Mouse (Mus musculus): ENCODE results near the gene Mypn. TPM values are rescaled to one million over a fixed set of nuclear protein-coding genes. Genes with fewer than 3 reads are reported as not detected.

Gene Mypn
- polyA plus RNA-seq, 1 experiment from 2014 or later, result 0.26 TPM

DNA sequence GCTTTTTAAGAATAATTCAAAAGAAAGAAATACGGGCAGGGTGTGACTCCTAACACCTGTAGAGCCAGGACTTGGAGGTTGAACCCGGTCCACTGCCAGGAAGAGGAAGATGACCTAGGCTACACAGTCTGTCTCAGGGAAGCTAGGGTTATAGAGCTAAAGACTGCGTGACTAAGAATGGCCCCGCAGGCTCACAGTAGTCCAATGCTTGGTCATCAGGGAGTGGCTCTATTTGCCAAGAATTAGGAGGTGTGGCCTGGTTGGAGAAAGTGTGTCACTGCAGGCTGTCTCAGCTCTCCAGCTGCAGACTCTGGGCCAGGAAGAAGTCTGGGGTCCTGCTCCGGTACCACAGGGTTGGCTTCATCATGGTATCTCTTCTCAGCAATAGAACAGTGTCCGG lies 32.9 kb upstream of the Mypn start:
- Histone ChIP-seq H3K4me1 (no peaks in the 10 kb centered on the region), H3K36me3 (no peaks in the 10 kb centered on the region), H3K9me3 (replicated peaks) (no peaks in the 10 kb centered on the region), H3K4me2 (no peak overlapping the region), H3K9ac (no peak overlapping the region), H3K27ac (no peak overlapping the region), H3K27me3 (no peaks in the 10 kb centered on the region), H3K4me3 (replicated peaks) (no peak overlapping the region)
- no peak for ATAC-seq (replicated peaks; ENCODE audit: low FRiP score)
- 96% methylated on average over 6 of the region's 6 CpGs for WGBS

DNA sequence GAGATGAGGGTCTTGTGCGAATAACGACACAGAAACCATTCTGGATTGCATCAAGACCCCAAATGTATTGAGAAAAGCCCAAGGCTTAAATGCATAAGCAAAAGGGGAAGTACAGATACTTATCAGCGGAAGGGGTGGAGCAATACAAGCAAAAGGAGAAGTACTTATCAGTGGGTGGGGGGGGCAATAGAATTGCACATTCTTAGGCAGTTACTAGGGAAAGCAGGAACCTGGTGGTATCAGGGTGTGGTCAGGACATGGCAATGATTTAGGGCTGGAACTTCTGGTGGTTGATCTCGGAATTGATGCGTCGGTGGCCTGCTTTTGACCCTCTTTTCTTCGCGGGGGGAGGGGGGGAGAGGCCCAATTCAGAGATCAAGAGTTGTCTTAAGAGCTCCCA lies 32.1 kb upstream of the Mypn start:
- no peak for ATAC-seq (replicated peaks; ENCODE audit: low FRiP score)
- no peak overlapping the region for H3K4me3 ChIP-seq (replicated peaks)
- H3K9me3 ChIP-seq (replicated peaks), result no peaks in the 10 kb centered on the region
- no peak overlapping the region for H3K27ac ChIP-seq
- H3K4me1 ChIP-seq, result no peaks in the 10 kb centered on the region
- no peak overlapping the region for H3K9ac ChIP-seq
- no peaks in the 10 kb centered on the region for H3K36me3 ChIP-seq
- H3K27me3 ChIP-seq, result no peaks in the 10 kb centered on the region
- 70% methylated on average over 8 of the region's 8 CpGs for whole genome bisulfite sequencing
- no peak overlapping the region for H3K4me2 ChIP-seq

DNA sequence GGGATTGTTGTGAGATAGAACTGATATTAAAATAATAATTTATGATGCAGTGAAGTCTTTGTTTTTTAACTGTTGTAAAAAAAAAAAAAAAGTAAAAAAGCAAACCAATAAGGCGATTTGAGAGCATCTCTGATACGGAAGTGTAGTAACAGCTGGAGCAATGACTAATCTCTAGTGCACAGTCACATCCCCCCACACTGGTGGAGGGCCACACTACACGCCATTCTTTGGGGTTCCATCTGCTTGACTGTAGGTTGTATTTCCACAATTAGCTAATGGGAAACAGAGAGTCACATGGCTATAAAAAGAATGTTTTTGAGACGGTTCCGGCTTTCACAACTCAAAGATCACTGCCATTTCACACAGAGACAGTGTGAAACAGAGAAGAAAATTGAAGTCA lies 30.4 kb upstream of the Mypn start:
- H3K9ac ChIP-seq, result no peak overlapping the region
- H3K9me3 ChIP-seq (replicated peaks), result no peaks in the 10 kb centered on the region
- H3K4me3 ChIP-seq (replicated peaks), result no peak overlapping the region
- no peak overlapping the region for H3K4me2 ChIP-seq
- H3K4me1 ChIP-seq, result no peaks in the 10 kb centered on the region
- WGBS, result 86% methylated on average over 5 of the region's 5 CpGs
- H3K27ac ChIP-seq, result no peak overlapping the region
- no peaks in the 10 kb centered on the region for H3K27me3 ChIP-seq
- ATAC-seq (replicated peaks; ENCODE audit: low FRiP score), result no peak
- H3K36me3 ChIP-seq, result no peaks in the 10 kb centered on the region

DNA sequence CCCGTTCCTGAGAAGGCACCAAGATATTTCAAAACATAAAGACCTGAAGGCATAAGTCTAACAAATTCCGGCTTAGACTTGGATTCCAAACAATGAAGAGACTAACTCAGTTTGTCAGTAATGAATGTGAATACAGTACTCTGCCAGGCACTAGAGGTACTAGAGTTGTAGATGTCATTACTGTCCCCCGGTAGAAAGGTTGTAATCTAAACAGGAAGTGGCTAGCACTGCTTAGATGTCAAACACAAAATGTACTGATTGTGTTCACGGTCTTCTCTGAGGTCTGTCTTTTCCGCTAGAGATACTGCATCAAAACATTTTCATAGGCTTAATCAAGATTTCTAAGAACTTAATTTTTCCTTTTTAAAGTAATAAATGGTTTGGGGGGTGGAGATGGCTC lies 27.9 kb upstream of the Mypn start:
- Histone ChIP-seq H3K9me3 (replicated peaks) (no peaks in the 10 kb centered on the region), H3K36me3 (no peaks in the 10 kb centered on the region), H3K9ac (no peak overlapping the region), H3K4me3 (replicated peaks) (no peak overlapping the region), H3K4me1 (no peaks in the 10 kb centered on the region), H3K4me2 (no peak overlapping the region), H3K27ac (no peak overlapping the region), H3K27me3 (no peaks in the 10 kb centered on the region)
- no peak for ATAC-seq (replicated peaks; ENCODE audit: low FRiP score)
- 69% methylated on average over 5 of the region's 5 CpGs for WGBS

DNA sequence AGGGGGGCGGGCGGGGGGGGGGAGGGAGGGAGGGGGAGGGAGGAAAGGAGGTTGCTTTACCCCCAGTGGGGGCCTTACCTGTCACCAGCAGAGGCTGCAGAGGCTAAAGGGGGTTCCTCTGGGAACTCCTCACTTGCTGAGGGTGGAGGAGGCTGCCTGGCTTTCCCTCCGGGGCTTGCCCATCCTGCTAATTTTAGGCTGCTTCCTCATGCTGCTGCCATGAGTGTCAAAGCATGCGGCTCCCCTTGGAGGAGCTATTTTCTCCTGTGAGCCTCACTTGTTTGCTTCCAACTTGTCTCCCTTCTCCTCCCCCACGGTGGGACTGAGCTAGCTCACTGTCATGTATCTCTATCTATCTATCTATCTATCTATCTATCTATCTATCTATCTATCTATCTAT lies 27.1 kb upstream of the Mypn start:
- WGBS, result 40% methylated on average over 3 of the region's 5 CpGs
- H3K27me3 ChIP-seq, result no peaks in the 10 kb centered on the region
- no peak overlapping the region for H3K4me2 ChIP-seq
- no peaks in the 10 kb centered on the region for H3K9me3 ChIP-seq (replicated peaks)
- H3K4me1 ChIP-seq, result no peaks in the 10 kb centered on the region
- H3K36me3 ChIP-seq, result no peaks in the 10 kb centered on the region
- ATAC-seq (replicated peaks; ENCODE audit: low FRiP score), result no peak
- no peak overlapping the region for H3K4me3 ChIP-seq (replicated peaks)
- H3K9ac ChIP-seq, result no peak overlapping the region
- H3K27ac ChIP-seq, result no peak overlapping the region

DNA sequence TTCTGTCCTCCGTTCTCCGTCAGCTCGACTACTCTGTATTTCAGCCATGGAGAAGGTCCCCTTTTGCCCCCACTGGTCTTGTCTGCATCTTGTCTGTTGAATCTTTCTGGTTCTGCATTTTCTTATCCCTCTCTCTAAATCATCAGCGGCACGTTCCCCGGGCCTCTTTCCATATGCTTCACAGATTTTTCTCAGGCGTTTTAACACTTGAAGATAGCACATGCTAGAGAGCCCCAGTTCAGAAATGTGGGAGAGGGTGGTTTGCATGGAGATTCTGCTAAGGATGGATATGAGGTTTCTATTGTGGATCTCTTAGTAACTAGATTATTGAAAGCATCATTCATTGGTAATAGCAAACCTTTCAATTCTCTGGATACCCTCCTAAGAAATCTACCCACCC lies 26.5 kb upstream of the Mypn start:
- no peaks in the 10 kb centered on the region for H3K36me3 ChIP-seq
- no peaks in the 10 kb centered on the region for H3K9me3 ChIP-seq (replicated peaks)
- H3K4me1 ChIP-seq, result no peaks in the 10 kb centered on the region
- WGBS, result 85% methylated on average over 7 of the region's 7 CpGs
- H3K4me3 ChIP-seq (replicated peaks), result no peak overlapping the region
- no peak overlapping the region for H3K4me2 ChIP-seq
- no peak for ATAC-seq (replicated peaks; ENCODE audit: low FRiP score)
- H3K27me3 ChIP-seq, result no peaks in the 10 kb centered on the region
- H3K27ac ChIP-seq, result no peak overlapping the region
- H3K9ac ChIP-seq, result no peak overlapping the region

DNA sequence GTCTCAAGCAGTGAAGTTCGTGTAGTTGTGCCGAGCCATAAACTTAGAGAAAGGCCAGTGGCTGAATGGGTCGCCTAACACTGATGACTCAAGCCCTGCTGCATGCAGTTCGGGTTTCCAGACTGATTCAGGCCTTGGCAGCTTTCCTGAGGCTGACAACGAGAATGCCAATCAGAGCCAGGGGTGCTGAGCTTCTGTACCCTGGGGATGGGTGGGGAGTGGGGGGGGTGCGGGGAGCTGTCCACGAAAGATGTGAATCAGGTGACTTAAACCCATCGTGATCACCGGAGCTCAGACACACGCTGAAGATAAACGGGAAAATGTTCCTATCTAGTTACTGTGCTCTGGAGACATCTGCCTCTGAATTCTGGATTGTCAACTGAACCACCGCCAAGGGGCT lies 20.6 kb upstream of the Mypn start:
- no peak overlapping the region for H3K27ac ChIP-seq
- no peaks in the 10 kb centered on the region for H3K27me3 ChIP-seq
- H3K36me3 ChIP-seq, result no peaks in the 10 kb centered on the region
- no peaks in the 10 kb centered on the region for H3K4me1 ChIP-seq
- no peak for ATAC-seq (replicated peaks; ENCODE audit: low FRiP score)
- H3K9ac ChIP-seq, result no peak overlapping the region
- H3K4me3 ChIP-seq (replicated peaks), result no peak overlapping the region
- no peaks in the 10 kb centered on the region for H3K9me3 ChIP-seq (replicated peaks)
- H3K4me2 ChIP-seq, result no peak overlapping the region
- 63% methylated on average over 12 of the region's 12 CpGs for WGBS

DNA sequence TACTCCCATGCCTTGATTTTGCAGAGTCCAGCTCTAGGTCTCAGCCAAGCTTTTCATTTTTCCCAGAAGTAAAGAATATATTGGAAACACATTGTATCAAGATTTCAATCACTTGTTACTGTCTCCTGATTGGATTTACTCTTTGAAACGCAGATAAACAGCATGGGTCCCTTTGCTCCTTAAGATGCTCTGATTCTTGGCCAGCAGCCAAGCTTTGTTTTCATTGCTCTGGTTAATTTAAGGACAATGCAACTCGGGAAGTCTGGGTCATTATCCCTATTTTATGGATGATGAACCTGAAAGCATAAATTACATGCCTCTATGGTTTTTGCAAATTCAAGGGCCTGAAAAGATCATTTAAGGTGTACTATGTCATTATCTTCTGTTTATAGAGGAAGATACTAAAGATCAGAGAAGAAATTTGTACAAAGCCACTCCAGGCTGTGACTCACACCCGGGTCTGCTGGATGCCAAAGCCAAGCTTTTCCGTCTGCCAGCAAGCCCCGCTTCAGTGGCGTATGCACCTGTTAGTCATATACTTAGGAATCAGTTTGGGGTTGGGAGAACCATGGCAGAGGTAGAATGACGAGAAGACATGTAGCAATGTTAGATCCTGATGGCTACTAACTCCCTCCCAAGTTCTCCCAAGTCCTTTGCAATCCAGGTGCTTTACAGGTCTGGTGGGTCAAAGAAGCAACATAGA lies 17.5 kb upstream of the Mypn start:
- 67% methylated on average over 7 of the region's 7 CpGs for WGBS
- Histone ChIP-seq H3K27ac (no peak overlapping the region), H3K4me1 (no peaks in the 10 kb centered on the region), H3K9ac (no peak overlapping the region), H3K27me3 (no peaks in the 10 kb centered on the region), H3K9me3 (replicated peaks) (no peaks in the 10 kb centered on the region), H3K4me3 (replicated peaks) (no peak overlapping the region), H3K36me3 (no peaks in the 10 kb centered on the region), H3K4me2 (no peak overlapping the region)
- no peak for ATAC-seq (replicated peaks; ENCODE audit: low FRiP score)

DNA sequence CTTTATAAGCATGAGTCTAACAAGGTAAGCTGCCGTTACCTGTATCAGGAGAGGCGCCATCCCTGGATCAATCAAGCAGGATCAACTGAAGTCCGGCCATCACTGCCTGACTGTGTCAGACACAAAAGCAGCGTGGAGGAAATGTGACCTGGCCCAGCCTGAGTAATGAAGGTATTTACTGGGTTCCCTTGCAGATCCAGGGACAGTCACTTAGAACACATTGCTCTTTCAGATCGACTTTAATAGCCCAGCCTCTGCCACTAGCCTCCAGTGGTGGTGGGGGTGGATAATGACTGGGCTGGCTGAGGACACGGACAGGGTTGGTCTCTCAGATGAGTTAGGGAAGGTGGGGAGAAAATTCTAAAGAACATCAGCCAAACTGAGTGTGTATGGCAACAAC lies 5.1 kb upstream of the Mypn start:
- Histone ChIP-seq H3K27ac (no peak overlapping the region), H3K4me3 (replicated peaks) (no peak overlapping the region), H3K9ac (no peak overlapping the region), H3K27me3 (no peaks in the 10 kb centered on the region), H3K4me2 (no peak overlapping the region), H3K36me3 (no peaks in the 10 kb centered on the region), H3K9me3 (replicated peaks) (no peaks in the 10 kb centered on the region), H3K4me1 (no peaks in the 10 kb centered on the region)
- no peak for ATAC-seq (replicated peaks; ENCODE audit: low FRiP score)
- WGBS, result 54% methylated on average over 6 of the region's 6 CpGs

DNA sequence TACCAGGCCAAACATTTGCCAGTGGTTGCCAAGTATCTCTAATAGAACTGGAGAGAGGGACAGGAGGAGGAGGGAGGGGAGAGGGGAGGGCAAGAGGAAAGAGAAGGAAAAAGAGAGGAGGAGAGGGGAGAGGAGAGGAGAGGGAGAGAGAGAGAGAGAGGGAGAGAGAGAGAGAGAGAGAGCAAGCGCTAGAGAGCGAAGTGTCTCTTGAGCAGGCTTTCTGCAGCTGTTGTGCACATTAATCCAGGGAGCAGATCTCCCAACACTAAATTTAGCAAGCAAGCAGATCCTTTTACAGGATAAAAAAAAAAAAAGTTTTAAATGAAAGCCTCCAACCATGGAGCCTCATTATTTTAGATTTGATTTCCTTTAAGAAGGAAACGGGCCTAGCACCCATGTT lies 750 bp downstream of the Mypn start:
- H3K27ac ChIP-seq, result no peak overlapping the region
- H3K4me3 ChIP-seq (replicated peaks), result no peak overlapping the region
- ATAC-seq (replicated peaks; ENCODE audit: low FRiP score), result no peak
- no peak overlapping the region for H3K4me2 ChIP-seq
- H3K4me1 ChIP-seq, result no peaks in the 10 kb centered on the region
- H3K27me3 ChIP-seq, result no peaks in the 10 kb centered on the region
- WGBS, result 71% methylated on average over 3 of the region's 3 CpGs
- H3K9me3 ChIP-seq (replicated peaks), result no peaks in the 10 kb centered on the region
- no peaks in the 10 kb centered on the region for H3K36me3 ChIP-seq
- H3K9ac ChIP-seq, result no peak overlapping the region

DNA sequence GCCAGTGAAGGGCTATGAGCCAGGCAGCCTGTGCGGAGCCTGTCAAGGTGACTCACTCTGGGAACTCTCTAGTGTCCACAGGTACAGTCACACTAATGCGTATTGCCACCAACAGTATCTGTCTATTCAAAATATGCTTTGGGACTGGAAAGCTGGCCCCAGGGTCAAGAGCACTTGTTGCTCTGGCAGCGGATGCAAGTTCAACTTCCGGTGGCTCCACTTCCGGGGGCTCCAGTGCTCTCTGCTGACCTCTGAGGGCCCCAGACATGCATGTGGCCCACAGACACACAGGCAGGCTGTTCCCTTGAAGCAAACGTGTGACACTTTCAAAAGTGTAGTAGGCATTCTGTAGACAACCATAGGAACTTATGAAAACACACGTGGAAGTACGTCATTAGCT lies 2.2 kb downstream of the Mypn start:
- no peaks in the 10 kb centered on the region for H3K36me3 ChIP-seq
- WGBS, result 72% methylated on average over 8 of the region's 8 CpGs
- H3K4me2 ChIP-seq, result no peak overlapping the region

DNA sequence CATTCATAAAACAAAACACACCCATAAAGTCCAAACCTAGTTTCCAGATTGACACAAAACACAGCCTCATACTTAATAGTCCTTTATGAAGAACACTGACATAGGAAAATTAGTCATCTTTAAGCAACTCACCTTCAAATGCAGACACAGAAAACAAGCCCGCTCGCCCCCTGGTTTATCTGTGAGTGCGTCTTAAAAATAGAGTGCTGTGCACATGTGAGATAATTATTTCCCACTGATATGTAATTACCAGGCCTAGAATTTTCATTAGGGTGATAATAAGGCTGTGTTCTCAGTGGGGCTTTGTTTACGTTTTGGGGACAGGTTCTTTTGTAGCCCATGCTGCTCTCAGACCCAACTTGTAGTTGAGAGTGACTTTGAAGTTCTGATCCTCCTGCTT lies 4.7 kb downstream of the Mypn start:
- no peaks in the 10 kb centered on the region for H3K27me3 ChIP-seq
- H3K9me3 ChIP-seq (replicated peaks), result no peaks in the 10 kb centered on the region
- H3K4me2 ChIP-seq, result no peak overlapping the region
- WGBS, result 88% methylated on average over 4 of the region's 4 CpGs
- no peak overlapping the region for H3K4me3 ChIP-seq (replicated peaks)
- H3K4me1 ChIP-seq, result no peaks in the 10 kb centered on the region
- ATAC-seq (replicated peaks; ENCODE audit: low FRiP score), result no peak
- no peak overlapping the region for H3K9ac ChIP-seq
- no peak overlapping the region for H3K27ac ChIP-seq
- H3K36me3 ChIP-seq, result no peaks in the 10 kb centered on the region

More for the DNA sequence above, 2.2 kb downstream of the Mypn start:
- H3K4me1 ChIP-seq, result no peaks in the 10 kb centered on the region
- no peaks in the 10 kb centered on the region for H3K27me3 ChIP-seq
- H3K9ac ChIP-seq, result no peak overlapping the region
- no peak overlapping the region for H3K27ac ChIP-seq
- no peak overlapping the region for H3K4me3 ChIP-seq (replicated peaks)
- H3K9me3 ChIP-seq (replicated peaks), result no peaks in the 10 kb centered on the region
- ATAC-seq (replicated peaks; ENCODE audit: low FRiP score), result no peak

DNA sequence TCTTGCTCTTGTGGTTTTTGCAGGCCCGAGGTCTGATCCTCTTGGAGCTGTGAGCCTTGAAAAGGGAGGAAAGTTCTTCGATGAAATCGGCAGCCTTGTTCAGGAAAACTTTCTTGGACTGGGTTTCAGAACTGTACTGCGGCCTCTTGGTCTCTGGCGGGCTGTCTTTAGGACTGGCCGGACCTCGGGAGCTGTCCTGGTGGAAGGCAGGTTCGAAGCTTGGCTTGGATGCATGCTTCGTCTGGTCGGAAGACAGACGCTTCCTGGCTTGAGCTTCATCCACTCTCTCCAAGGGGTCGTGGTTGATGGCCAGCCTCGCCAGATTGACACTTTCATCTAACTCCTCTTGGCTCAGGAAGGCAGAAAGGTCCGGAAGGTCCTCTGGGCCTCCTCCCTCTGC lies 11.0 kb downstream of the Mypn start:
- Histone ChIP-seq H3K4me1 (no peaks in the 10 kb centered on the region), H3K9ac (no peak overlapping the region), H3K4me2 (no peak overlapping the region), H3K9me3 (replicated peaks) (no peaks in the 10 kb centered on the region), H3K27me3 (no peaks in the 10 kb centered on the region), H3K27ac (no peak overlapping the region), H3K4me3 (replicated peaks) (no peak overlapping the region), H3K36me3 (no peaks in the 10 kb centered on the region)
- 83% methylated on average over 14 of the region's 14 CpGs for WGBS
- no peak for ATAC-seq (replicated peaks; ENCODE audit: low FRiP score)

All from kidney, embryonic 15.5 days (tissue).